Mouse (Mus musculus) ovary, adult 2 months (tissue): Measurements from ENCODE around the gene Megf9. TPM values are rescaled to one million over a fixed set of nuclear protein-coding genes. Genes with fewer than 3 reads are reported as not detected.

Experiments used
- polyA plus RNA-seq: library from polyadenylated mRNA; depleted of rRNA; stranded (reverse); fragments of >200 nt; gene quantifications from 2 replicates; pipeline ENCODE4 v1.2.3, GENCODE M21; 2012; rRNA removed

Megf9 gene
- 18.1 and 21.7 TPM in 2 replicates for polyA plus RNA-seq

DNA sequence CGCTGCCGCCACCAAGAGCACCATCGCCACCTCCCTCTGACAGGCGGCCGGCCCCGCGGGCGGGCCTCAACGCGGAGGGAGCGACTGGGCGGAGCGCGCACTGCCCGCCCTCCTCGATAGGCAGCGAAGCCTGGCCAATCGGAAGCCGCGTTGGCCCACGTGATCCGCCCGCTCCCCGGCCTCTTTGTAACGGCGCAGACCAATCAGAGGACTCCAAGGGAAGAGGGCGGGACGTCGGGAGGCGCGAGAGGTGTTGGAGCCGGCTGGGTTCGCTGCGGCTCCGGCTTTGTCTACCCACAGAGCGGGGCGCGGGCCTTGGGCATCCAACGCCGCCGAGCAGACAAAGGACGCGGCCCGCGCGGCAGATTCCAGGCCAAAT, at the start of gene Megf9:
Megf9 (minus strand) TSS at position 105 of the 379 bp plus-strand sequence.

DNA sequence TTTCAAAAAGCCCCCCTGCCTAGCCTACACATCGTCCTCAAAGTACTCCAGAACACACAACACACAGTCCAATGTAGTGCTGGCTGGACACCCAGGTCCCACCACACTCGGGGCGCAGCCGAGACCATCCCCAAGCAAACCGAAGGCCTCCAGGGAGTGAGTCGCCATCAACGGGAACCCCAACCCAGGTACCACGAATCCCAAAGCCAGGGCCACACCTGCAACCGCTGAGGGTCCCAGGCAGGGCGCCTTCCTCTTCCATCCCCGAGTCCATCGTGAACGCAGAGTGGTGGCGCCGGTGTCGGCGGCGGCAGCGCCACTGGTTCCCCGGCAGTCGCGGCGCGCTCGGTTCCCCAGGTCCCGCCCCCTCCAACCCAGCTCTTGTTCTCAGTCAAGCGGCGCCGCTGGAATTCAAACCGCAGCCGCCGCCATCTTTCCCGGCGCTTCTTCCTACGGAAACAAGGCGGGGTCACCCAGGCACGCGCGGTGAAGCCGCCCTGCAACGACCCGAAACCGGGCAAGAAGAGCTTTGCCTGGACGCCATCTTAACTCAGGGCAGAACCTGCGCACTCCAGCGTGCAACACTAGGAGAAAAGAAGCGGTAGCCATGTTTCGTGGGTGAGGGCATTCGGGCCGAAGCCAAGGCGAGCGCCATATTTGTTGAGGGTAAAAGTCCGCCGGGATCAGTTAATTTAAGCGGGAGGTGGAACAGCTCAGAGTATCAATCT, 124.6 kb downstream of the Megf9 start, which contains the start of gene Cdk5rap2:
Cdk5rap2 (minus strand) TSS at position 450 of the 728 bp plus-strand sequence.

Other genes starting within 250 kb of the Megf9 start
- gene Cdk5rap2, start 124.6 kb downstream of the Megf9 start, polyA plus RNA-seq: 18.8 and 131 TPM in 2 replicates